Mouse (Mus musculus) erythroblast, embryonic 14.5 days (primary cell): ENCODE results near the gene P2rx3.

Experiments used
- GATA1 ChIP-seq: IDR thresholded peaks from 2 replicates; pipeline ENCODE4 v1.6.1; 2012; ENCODE audit warnings: low read length, inconsistent platforms, mixed read lengths
- TAL1 ChIP-seq: IDR thresholded peaks from 3 replicates; pipeline ENCODE4 v1.6.1; 2012; ENCODE audit warnings: low read length, inconsistent platforms, mixed read lengths

GRCm38 (mm10) chr2:85013826-85014587 is 23.3 kb downstream of the P2rx3 start:
- TF ChIP-seq TAL1 (no peak), GATA1 (no peak)
